Mouse (Mus musculus) liver, embryonic 14.5 days (tissue): Measurements from ENCODE around the gene Gpalpp1.

ENCODE experiments used
- CTCF ChIP-seq: IDR thresholded peaks from 2 replicates; pipeline ENCODE4 v1.5.1; 2016; ENCODE audit warnings: antibody characterized with exemption, low read depth, control low read depth
- EP300 ChIP-seq: IDR thresholded peaks from 2 replicates; pipeline ENCODE4 v1.6.1; 2016; ENCODE audit warnings: antibody characterized with exemption, low read depth

DNA sequence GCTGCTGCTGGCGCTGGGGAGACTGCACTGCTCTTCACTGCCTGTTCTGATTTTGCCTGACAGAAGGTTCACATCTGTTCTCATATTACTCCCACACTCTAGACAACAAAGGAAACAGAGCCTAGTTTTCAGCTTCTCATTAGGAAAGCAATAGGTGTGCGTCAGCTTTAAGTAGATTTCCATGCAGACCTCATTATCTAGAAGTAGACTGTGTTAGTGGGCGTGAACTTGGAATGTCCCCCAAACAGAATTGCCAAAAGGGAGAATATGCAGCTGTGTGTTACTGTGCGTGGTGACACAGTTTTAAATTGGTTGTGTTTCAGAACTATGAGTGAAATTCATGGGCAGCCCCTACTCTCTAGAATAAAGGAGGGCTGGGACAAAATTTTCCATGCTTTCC lies 9.9 kb upstream of the Gpalpp1 start:
- TF ChIP-seq CTCF (no peak), EP300 (no peak)
